21 mouse cellular contexts compared by ENCODE assay signal in the genomic region with DNA sequence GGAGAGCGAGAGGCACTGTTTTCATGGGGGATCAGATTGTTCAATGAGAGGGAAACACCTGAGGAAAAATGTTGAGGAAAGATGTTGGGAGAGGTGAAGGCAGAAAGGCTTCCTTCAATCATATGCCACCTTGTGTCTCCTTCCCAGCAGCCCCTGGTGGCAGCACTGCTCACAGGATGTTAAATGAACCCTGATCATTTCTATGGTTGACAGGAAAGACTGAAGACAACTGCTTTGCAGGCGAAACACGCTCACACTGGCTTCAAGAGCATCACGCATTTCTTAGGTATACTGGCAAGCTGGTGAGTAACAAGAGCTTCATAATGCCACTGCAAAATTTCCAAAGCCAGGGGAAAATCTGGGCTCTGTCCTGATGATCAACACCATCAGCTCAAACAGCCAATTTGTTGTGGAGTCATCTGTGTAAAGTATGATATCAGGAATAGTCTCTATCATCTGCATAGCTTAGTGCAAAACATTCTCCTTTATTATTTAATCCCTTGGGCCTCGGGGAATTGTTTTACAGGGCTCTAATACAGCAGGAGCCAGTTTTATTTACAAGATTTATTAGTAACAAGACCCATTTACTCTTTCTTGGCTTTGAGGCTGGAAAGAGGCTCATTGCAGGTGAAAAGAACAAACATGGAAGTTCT.
A peak's percentile ranks its signal among the peaks of the same experiment; 100 is the strongest.
DNase-seq lines count a peak whose midpoint lies in the region; ATAC-seq and TF ChIP-seq lines count a peak whose summit lies in the region.
"Had no signal": no experiment of that assay in that cellular context is flagged by ENCODE, and none has a peak within 500 bp of the region (broad histone marks: within the 10 kb centered on the region; RNA-seq: fewer than 3 reads in every experiment).

No protein-coding gene starts in this region.

- no peak overlapping the region for H3K4me3 ChIP-seq in hindbrain, embryonic 15.5 days
- no peak overlapping the region for H3K4me3 ChIP-seq in hindbrain, embryonic 11.5 days (ENCODE audit: low read depth, low read length)
- no peak overlapping the region for H3K4me3 ChIP-seq in layer of hippocampus, adult 2 months
- no peak overlapping the region for H3K4me3 ChIP-seq in neural tube, embryonic 15.5 days (replicated peaks)
- H3K4me3 ChIP-seq: embryonic facial prominence, embryonic 12.5 days; forebrain, embryonic 12.5 days; gastrocnemius, adult 2 months; heart, embryonic 13.5 days had no signal

- DNase-seq in hindbrain, embryonic 11.5 days (ENCODE audit: low spot score), result no peak
- no peak for DNase-seq in layer of hippocampus, adult 2 months (ENCODE audit: low spot score in 2 of 2)
- no peak for DNase-seq in layer of hippocampus, adult 18-20 months (ENCODE audit: low spot score in 2 of 2)
- peak; percentile 8 for DNase-seq in thymus, postnatal 4 days
- no peak for DNase-seq in thymus, postnatal 10 days (ENCODE audit: low spot score in 2 of 2)
- DNase-seq in heart, adult 18-20 months, result no peak
- DNase-seq: adrenal gland, adult 8-10 months; adrenal gland, postnatal 36 days; cerebellum, adult 11 months; cerebellum, adult 9-10 months; cerebellum, postnatal 25 days; gastrocnemius, adult 2 months; gastrocnemius, postnatal 25 days; heart, postnatal 36 days had no signal

- H3K9ac ChIP-seq in hindbrain, embryonic 15.5 days, result no peak overlapping the region
- H3K9ac ChIP-seq in hindbrain, embryonic 11.5 days (ENCODE audit: low read depth, low read length), result no peak overlapping the region
- H3K9ac ChIP-seq in neural tube, embryonic 15.5 days (replicated peaks), result no peak overlapping the region
- H3K9ac ChIP-seq: embryonic facial prominence, embryonic 12.5 days; forebrain, embryonic 12.5 days; forebrain, postnatal 0 days; heart, embryonic 13.5 days had no signal

- H3K36me3 ChIP-seq in hindbrain, embryonic 15.5 days, result no peaks in the 10 kb centered on the region
- H3K36me3 ChIP-seq in hindbrain, embryonic 11.5 days (ENCODE audit: control insufficient read depth, insufficient read depth, low read length), result no peaks in the 10 kb centered on the region
- no peaks in the 10 kb centered on the region for H3K36me3 ChIP-seq in neural tube, embryonic 15.5 days
- H3K36me3 ChIP-seq: embryonic facial prominence, embryonic 12.5 days; forebrain, embryonic 12.5 days; heart, embryonic 13.5 days had no signal

- WGBS in hindbrain, embryonic 15.5 days, result 59% methylated on average over 5 of the region's 5 CpGs
- WGBS in hindbrain, embryonic 11.5 days, result 82% methylated on average over 5 of the region's 5 CpGs
- whole genome bisulfite sequencing in neural tube, embryonic 15.5 days, result 57% methylated on average over 5 of the region's 5 CpGs

- peaks cover 7% of the 10 kb centered on the region; the same call in 1 of the 2 replicates for H3K4me1 ChIP-seq in hindbrain, embryonic 15.5 days (replicated peaks)
- no peaks in the 10 kb centered on the region for H3K4me1 ChIP-seq in hindbrain, embryonic 11.5 days (replicated peaks; ENCODE audit: control insufficient read depth, insufficient read depth, low read length)
- H3K4me1 ChIP-seq in neural tube, embryonic 15.5 days, result peaks cover 8% of the 10 kb centered on the region; the same call in 1 of the 2 replicates
- H3K4me1 ChIP-seq: embryonic facial prominence, embryonic 12.5 days; forebrain, embryonic 12.5 days had no signal

- 0 out of 2 replicates have a peak, but pooled peaks have one; percentile 21 for ATAC-seq in hindbrain, embryonic 15.5 days (ENCODE audit: low FRiP score, low read depth)
- ATAC-seq in hindbrain, embryonic 11.5 days (ENCODE audit: low FRiP score), result no peak
- ATAC-seq in neural tube, embryonic 15.5 days (ENCODE audit: low FRiP score), result peak; percentile 64; the same call in 1 of the 2 replicates
- ATAC-seq: intestine, embryonic 16.5 days had no signal

- H3K4me2 ChIP-seq in hindbrain, embryonic 15.5 days, result no peak overlapping the region
- H3K4me2 ChIP-seq in hindbrain, embryonic 11.5 days (replicated peaks; ENCODE audit: low read depth, low read length), result no peak overlapping the region
- no peak overlapping the region for H3K4me2 ChIP-seq in neural tube, embryonic 15.5 days
- H3K4me2 ChIP-seq: embryonic facial prominence, embryonic 12.5 days; forebrain, embryonic 12.5 days; heart, embryonic 13.5 days had no signal

- TF ChIP-seq CTCF in layer of hippocampus, adult 2 months (conservative IDR thresholded peaks at IDR 0.05), result peak; percentile 18; the same call in 1 of the 2 replicates

- H3K9me3 ChIP-seq in hindbrain, embryonic 15.5 days, result no peaks in the 10 kb centered on the region
- H3K9me3 ChIP-seq in hindbrain, embryonic 11.5 days (ENCODE audit: control insufficient read depth, low read length), result no peaks in the 10 kb centered on the region
- no peaks in the 10 kb centered on the region for H3K9me3 ChIP-seq in neural tube, embryonic 15.5 days (replicated peaks)
- H3K9me3 ChIP-seq: embryonic facial prominence, embryonic 12.5 days; forebrain, embryonic 12.5 days; heart, embryonic 13.5 days had no signal

- no peaks in the 10 kb centered on the region for H3K27me3 ChIP-seq in hindbrain, embryonic 15.5 days
- H3K27me3 ChIP-seq in hindbrain, embryonic 11.5 days (ENCODE audit: control insufficient read depth, insufficient read depth, low read length), result no peaks in the 10 kb centered on the region
- no peaks in the 10 kb centered on the region for H3K27me3 ChIP-seq in neural tube, embryonic 15.5 days (replicated peaks)
- H3K27me3 ChIP-seq: embryonic facial prominence, embryonic 12.5 days; forebrain, embryonic 12.5 days; heart, embryonic 13.5 days had no signal

- H3K27ac ChIP-seq in hindbrain, embryonic 15.5 days (replicated peaks), result peak overlapping the region; percentile 27
- H3K27ac ChIP-seq in hindbrain, embryonic 11.5 days (ENCODE audit: low read depth, low read length), result no peak overlapping the region
- no peak overlapping the region for H3K27ac ChIP-seq in layer of hippocampus, adult 2 months
- H3K27ac ChIP-seq in neural tube, embryonic 15.5 days (replicated peaks), result peak overlapping the region; percentile 46; the same call in 1 of the 2 replicates
- H3K27ac ChIP-seq: embryonic facial prominence, embryonic 12.5 days; forebrain, embryonic 12.5 days; gastrocnemius, adult 2 months; heart, embryonic 13.5 days had no signal

Comparison
In these comparisons a context has a peak if more than half of its experiments do, and no peak if none do; other contexts are left out.
1. H3K27ac ChIP-seq: peak in hindbrain, embryonic 15.5 days (single experiment) and neural tube, embryonic 15.5 days (single experiment); none in hindbrain, embryonic 11.5 days (single experiment) and layer of hippocampus, adult 2 months (single experiment).